Mouse (Mus musculus) CD8-positive naive resting alpha-beta T cell, adult 2 months (primary cell): Measurements from ENCODE around the gene Tgm1.

Source experiments
- DNase-seq, 2 experiments: peaks; one replicate each; pipeline ENCODE4 v3.0.0; 2022; ENCODE audit warnings: low read depth in 2 of 2, low spot score in 2 of 2

The Tgm1 gene

GRCm38 (mm10) chr14:55677615-55678014, 36.1 kb downstream of the Tgm1 start:
- DNase-seq: no peak

GRCm38 (mm10) chr14:55672741-55673060, 41.0 kb downstream of the Tgm1 start:
- DNase-seq: no peak

- peak; percentile 83 to 85 for DNase-seq
These were observed 41.6 kb downstream of the Tgm1 start, which contains the start of the genes Gmpr2 and Nedd8 for GRCm38 (mm10) chr14:55671833-55672740. Gmpr2 (plus strand) TSS chr14:55671941. Nedd8 (minus strand) TSS chr14:55672124.

GRCm38 (mm10) chr14:55671486-55671832, 42.3 kb downstream of the Tgm1 start:
- DNase-seq: no peak

- no peak for DNase-seq
These were observed 53.1 kb downstream of the Tgm1 start for GRCm38 (mm10) chr14:55660636-55661035.

- peak; percentile 66 to 70 for DNase-seq
These were observed 53.7 kb downstream of the Tgm1 start, which contains the start of gene Mdp1 for GRCm38 (mm10) chr14:55659960-55660573. Mdp1 (minus strand) TSS chr14:55660508.

- no peak for DNase-seq
These were observed 55.7 kb downstream of the Tgm1 start for GRCm38 (mm10) chr14:55658011-55658410.

- DNase-seq: no peak
These were observed 56.8 kb downstream of the Tgm1 start for GRCm38 (mm10) chr14:55656935-55657334.

- no peak for DNase-seq
These were observed 62.2 kb downstream of the Tgm1 start for GRCm38 (mm10) chr14:55651528-55651927.
